Mouse (Mus musculus) midbrain, embryonic 11.5 days (tissue): Measurements from ENCODE around the gene Cenpl. TPM values are rescaled to one million over a fixed set of nuclear protein-coding genes. Genes with fewer than 3 reads are reported as not detected.

Experiments
- ATAC-seq: fragments of 200-750 bp; cut with Nextera tagmentation; 2 replicates; pipeline ENCODE4 v1.8.0; 2017; ENCODE audit warnings: moderate TSS enrichment, moderate library complexity; ENCODE audit not compliant: low FRiP score
- DNase-seq: peaks from one replicate; pipeline ENCODE4 v3.0.0; 2015; ENCODE audit warnings: low spot score; ENCODE audit errors: missing footprints
- H3K27ac ChIP-seq: fragments of 300-500 bp; sonication (generic); 2 replicates; pipeline ENCODE4 v1.5.1; 2014; ENCODE audit warnings: low read depth, low read length
- H3K27me3 ChIP-seq: fragments of 300-500 bp; sonication (generic); 2 replicates; pipeline ENCODE4 v1.6.1; 2014; ENCODE audit warnings: mild to moderate bottlenecking, low read length, moderate library complexity, mixed read lengths; ENCODE audit not compliant: control insufficient read depth, insufficient read depth
- H3K36me3 ChIP-seq: fragments of 300-500 bp; sonication (generic); 2 replicates; pipeline ENCODE4 v1.6.1; 2014; ENCODE audit warnings: mild to moderate bottlenecking, low read length, moderate library complexity, mixed read lengths; ENCODE audit not compliant: control insufficient read depth, insufficient read depth
- H3K4me1 ChIP-seq: fragments of 300-500 bp; sonication (generic); 2 replicates; pipeline ENCODE4 v1.6.1; 2014; ENCODE audit warnings: low read length; ENCODE audit not compliant: control insufficient read depth, insufficient read depth
- H3K4me2 ChIP-seq: fragments of 300-500 bp; sonication (generic); 2 replicates; pipeline ENCODE4 v1.6.1; 2014; ENCODE audit warnings: mild to moderate bottlenecking, moderate library complexity
- H3K4me3 ChIP-seq: fragments of 300-500 bp; sonication (generic); 2 replicates; pipeline ENCODE4 v1.5.1; 2014; ENCODE audit warnings: low read depth, low read length
- H3K9ac ChIP-seq: fragments of 300-500 bp; sonication (generic); 2 replicates; pipeline ENCODE4 v1.6.1; 2014; ENCODE audit warnings: low read length
- H3K9me3 ChIP-seq: fragments of 300-500 bp; sonication (generic); 2 replicates; pipeline ENCODE4 v1.6.1; 2016; ENCODE audit warnings: low read length; ENCODE audit not compliant: control insufficient read depth
- WGBS: fragments of 180-500 bp; shearing (Covaris S2); extraction: QIAGEN DNeasy Blood & Tissue Kit; methylation state at CpG from one replicate; pipeline ENCODE4 v1.1.7; 2014; 5-methylcytosine and 5-hydroxymethylcytosine counted together
- polyA plus RNA-seq: library from polyadenylated mRNA; unstranded; fragments of >200 nt; fragmentation: Nextera tagmentation; extraction: Ambion mirVana; gene quantifications from 2 replicates; pipeline ENCODE4 v1.2.1, GENCODE M21; 2014

Gene Cenpl
- polyA plus RNA-seq, 1 experiment from 2014 or later = 45.8 TPM

DNA sequence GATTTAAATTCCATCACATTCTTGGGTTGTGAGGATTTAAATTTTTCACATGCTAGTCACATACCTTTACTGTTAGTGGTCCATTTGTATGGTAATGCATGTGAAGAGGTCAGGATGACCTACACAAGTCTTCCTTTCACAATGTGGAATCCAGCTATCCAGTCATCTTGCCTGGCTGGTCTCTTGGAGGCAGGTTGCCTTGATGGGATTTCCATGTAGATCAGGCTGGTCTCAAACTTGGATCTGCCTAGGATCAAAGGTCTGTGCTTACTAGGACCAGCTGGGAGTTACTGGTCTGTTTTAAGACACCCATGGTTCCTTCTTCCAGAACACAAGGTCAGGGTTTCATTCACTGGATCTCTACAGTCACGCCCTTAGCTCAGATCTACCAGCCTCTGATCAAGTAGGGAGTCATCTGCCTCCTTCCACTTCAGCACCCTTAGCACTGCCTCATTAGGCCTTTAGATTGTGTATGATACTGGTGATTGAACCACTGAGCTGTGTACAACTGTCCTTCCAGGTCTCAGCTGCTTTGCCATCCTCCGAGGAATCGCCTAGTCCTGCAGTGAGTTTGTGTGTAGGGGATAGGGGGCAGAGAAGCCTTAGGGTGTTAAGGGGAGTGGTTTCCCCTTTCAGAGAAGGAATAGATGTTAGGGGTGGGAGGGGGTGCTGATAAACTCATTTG lies 30.6 kb upstream of the Cenpl start:
- peaks cover 8% of the 10 kb centered on the region; the same call in 1 of the 2 replicates for H3K36me3 ChIP-seq
- peak; percentile 14 for ATAC-seq
- no peaks in the 10 kb centered on the region for H3K9me3 ChIP-seq
- no peak overlapping the region for H3K9ac ChIP-seq
- H3K4me3 ChIP-seq = no peak overlapping the region
- 9% methylated on average over 3 of the region's 3 CpGs for WGBS
- peak overlapping the region; percentile 61 for H3K27ac ChIP-seq
- H3K27me3 ChIP-seq = no peaks in the 10 kb centered on the region
- DNase-seq = peak; percentile 90
- H3K4me1 ChIP-seq = peaks cover 12% of the 10 kb centered on the region
- no peak overlapping the region for H3K4me2 ChIP-seq

DNA sequence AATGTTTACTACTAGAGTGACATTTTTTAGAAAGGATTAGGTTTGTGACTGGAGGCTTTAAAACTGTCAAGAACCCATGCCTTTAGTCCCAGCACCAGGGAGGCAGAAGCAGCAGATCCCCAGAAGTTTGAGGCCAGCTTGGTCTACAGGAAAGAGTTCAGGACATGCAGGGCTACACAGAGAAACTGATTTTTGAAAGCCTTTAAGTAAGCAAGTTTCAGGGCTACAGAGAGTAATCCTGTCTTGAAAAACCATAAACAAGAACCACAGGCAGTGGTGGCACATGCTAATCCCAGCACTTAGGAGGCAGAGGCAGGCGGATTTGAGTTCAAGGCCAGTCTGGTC lies 30.1 kb upstream of the Cenpl start:
- ATAC-seq (no peak), DNase-seq (no peak)
- peak overlapping the region; percentile 61; the same call in 1 of the 2 replicates for H3K27ac ChIP-seq
- no peak overlapping the region for H3K4me3 ChIP-seq
- no peaks in the 10 kb centered on the region for H3K9me3 ChIP-seq
- no peak overlapping the region for H3K9ac ChIP-seq
- peaks cover 12% of the 10 kb centered on the region for H3K4me1 ChIP-seq
- H3K36me3 ChIP-seq = peaks cover 8% of the 10 kb centered on the region; the same call in 1 of the 2 replicates
- H3K27me3 ChIP-seq = no peaks in the 10 kb centered on the region
- 58% methylated on average over 1 of the region's 1 CpGs for WGBS
- no peak overlapping the region for H3K4me2 ChIP-seq

DNA sequence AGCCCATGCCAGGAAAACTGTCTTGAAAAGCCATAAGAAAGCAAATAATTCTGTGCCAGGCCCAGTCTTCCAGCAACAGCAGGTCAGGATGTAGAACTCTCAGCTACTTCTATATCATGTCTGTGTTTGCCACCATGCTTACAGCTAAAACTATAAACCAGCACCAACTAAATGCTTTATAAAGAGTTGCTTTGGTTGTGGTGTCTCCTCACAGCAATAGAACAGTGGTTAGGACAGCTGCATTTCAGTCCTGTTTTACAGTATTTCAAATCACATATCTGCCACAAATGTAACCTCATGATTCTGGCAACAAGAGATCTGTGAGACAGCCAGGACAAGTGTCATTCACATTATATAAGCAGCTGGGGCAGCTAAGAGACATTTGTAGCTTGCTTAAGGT lies 29.7 kb upstream of the Cenpl start:
- ATAC-seq (no peak), DNase-seq (peak; percentile 78)
- no peaks in the 10 kb centered on the region for H3K9me3 ChIP-seq
- H3K36me3 ChIP-seq = peaks cover 8% of the 10 kb centered on the region; the same call in 1 of the 2 replicates
- peaks cover 12% of the 10 kb centered on the region for H3K4me1 ChIP-seq
- no peak overlapping the region for H3K4me2 ChIP-seq
- no peak overlapping the region for H3K27ac ChIP-seq
- no peak overlapping the region for H3K4me3 ChIP-seq
- no peak overlapping the region for H3K9ac ChIP-seq
- no peaks in the 10 kb centered on the region for H3K27me3 ChIP-seq

DNA sequence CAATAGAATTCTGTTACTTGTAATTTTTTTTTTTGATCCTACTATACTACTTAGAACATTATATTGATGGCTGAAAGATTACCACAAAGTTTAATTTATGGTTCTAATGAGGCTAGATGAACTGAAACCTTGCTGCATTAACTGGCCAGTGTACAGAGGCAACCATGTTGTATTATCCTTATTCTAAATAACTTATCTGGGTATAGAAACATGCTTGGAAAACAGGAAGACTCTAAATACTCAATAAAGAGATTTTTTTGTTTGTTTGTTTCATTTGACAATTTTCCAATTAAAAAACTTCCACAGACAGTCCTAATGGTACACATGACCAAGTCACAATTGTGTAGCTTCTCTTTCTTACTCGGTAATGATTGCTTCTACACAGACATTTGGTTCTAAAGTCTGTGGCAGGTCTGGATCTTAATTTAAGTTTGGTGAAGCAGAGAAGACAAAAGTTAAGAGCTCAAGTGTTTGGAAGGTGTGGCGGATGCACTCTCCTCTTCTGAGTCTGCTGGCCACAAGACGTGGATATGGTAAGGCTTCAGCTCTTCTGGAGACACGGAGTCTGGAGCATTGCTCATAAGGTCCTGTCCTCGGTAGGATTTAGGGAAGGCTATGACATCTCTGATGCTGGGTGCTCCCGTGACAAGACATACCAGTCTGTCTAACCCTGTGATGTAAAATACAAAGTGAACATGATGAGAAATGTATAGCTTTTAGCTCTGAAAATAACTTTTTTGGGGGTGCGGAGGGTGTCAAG lies 29.1 kb upstream of the Cenpl start:
- 92% methylated on average over 7 of the region's 7 CpGs for WGBS
- no peak overlapping the region for H3K4me2 ChIP-seq
- peaks cover 9% of the 10 kb centered on the region; the same call in 1 of the 2 replicates for H3K36me3 ChIP-seq
- peaks cover 12% of the 10 kb centered on the region for H3K4me1 ChIP-seq
- ATAC-seq (no peak), DNase-seq (peak; percentile 72)
- H3K4me3 ChIP-seq = no peak overlapping the region
- H3K9ac ChIP-seq = no peak overlapping the region
- H3K27ac ChIP-seq = no peak overlapping the region
- H3K27me3 ChIP-seq = no peaks in the 10 kb centered on the region
- no peaks in the 10 kb centered on the region for H3K9me3 ChIP-seq

DNA sequence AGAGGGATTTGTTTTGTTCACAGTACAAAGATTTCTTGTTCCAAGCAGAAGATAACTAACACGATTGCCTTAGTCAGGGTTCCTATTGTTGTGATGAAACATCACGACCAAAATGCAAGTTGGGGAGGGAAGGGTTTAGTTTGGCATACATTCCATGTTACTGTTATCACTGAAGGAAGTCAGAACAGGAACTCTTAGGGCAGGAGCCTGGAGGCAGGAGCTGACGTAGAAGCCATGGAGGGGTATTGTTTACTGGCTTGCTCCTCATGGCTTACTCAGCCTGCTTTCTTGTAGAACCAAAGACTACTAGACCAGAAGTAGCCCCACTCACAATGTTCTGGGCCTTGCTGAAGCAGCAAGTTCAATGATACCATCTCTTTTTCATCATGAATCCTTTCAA lies 23.5 kb upstream of the Cenpl start:
- H3K27me3 ChIP-seq = no peaks in the 10 kb centered on the region
- H3K27ac ChIP-seq = no peak overlapping the region
- no peak overlapping the region for H3K9ac ChIP-seq
- WGBS = 83% methylated on average over 3 of the region's 3 CpGs
- H3K4me3 ChIP-seq = no peak overlapping the region
- no peak overlapping the region for H3K4me2 ChIP-seq
- no peaks in the 10 kb centered on the region for H3K9me3 ChIP-seq
- DNase-seq (peak; percentile 47), ATAC-seq (no peak)
- peaks cover 4% of the 10 kb centered on the region for H3K36me3 ChIP-seq
- H3K4me1 ChIP-seq = no peaks in the 10 kb centered on the region

GRCm38 (mm10) chr1:161057164-161057563 lies 13.3 kb upstream of the Cenpl start:
- no peaks in the 10 kb centered on the region for H3K36me3 ChIP-seq
- no peak for DNase-seq
- no peaks in the 10 kb centered on the region for H3K9me3 ChIP-seq
- H3K27ac ChIP-seq = no peak overlapping the region
- WGBS = 98% methylated on average over 1 of the region's 1 CpGs
- H3K4me2 ChIP-seq = no peak overlapping the region
- no peaks in the 10 kb centered on the region for H3K27me3 ChIP-seq
- H3K4me1 ChIP-seq = no peaks in the 10 kb centered on the region
- no peak overlapping the region for H3K4me3 ChIP-seq
- ATAC-seq = no peak
- H3K9ac ChIP-seq = no peak overlapping the region

GRCm38 (mm10) chr1:161063351-161063750 lies 7.2 kb upstream of the Cenpl start:
- DNase-seq (no peak), ATAC-seq (no peak)
- Histone ChIP-seq H3K4me2 (no peak overlapping the region), H3K4me3 (no peak overlapping the region), H3K4me1 (no peaks in the 10 kb centered on the region), H3K27ac (no peak overlapping the region), H3K9ac (no peak overlapping the region), H3K27me3 (no peaks in the 10 kb centered on the region), H3K9me3 (no peaks in the 10 kb centered on the region), H3K36me3 (no peaks in the 10 kb centered on the region)
- 84% methylated on average over 1 of the region's 1 CpGs for WGBS

GRCm38 (mm10) chr1:161071272-161071620 lies 733 bp downstream of the Cenpl start:
- Histone ChIP-seq H3K4me3 (peak overlapping the region; percentile 73), H3K36me3 (no peaks in the 10 kb centered on the region), H3K4me2 (peak overlapping the region; percentile 68), H3K9ac (peak overlapping the region; percentile 75), H3K27ac (no peak overlapping the region), H3K9me3 (no peaks in the 10 kb centered on the region), H3K4me1 (peaks cover 23% of the 10 kb centered on the region), H3K27me3 (no peaks in the 10 kb centered on the region)
- DNase-seq (no peak), ATAC-seq (no peak)
- under 1% methylated on average over 12 of the region's 12 CpGs for WGBS

- no peak overlapping the region for H3K4me2 ChIP-seq
Measured at GRCm38 (mm10) chr1:161076238-161076637, 5.7 kb downstream of the Cenpl start.

More at GRCm38 (mm10) chr1:161076238-161076637, 5.7 kb downstream of the Cenpl start:
- H3K27me3 ChIP-seq = no peaks in the 10 kb centered on the region
- H3K27ac ChIP-seq = no peak overlapping the region
- no peak for ATAC-seq
- H3K36me3 ChIP-seq = peaks cover 3% of the 10 kb centered on the region; the same call in 1 of the 2 replicates
- no peak overlapping the region for H3K4me3 ChIP-seq
- H3K9me3 ChIP-seq = no peaks in the 10 kb centered on the region
- peaks cover 20% of the 10 kb centered on the region for H3K4me1 ChIP-seq
- H3K9ac ChIP-seq = no peak overlapping the region
- DNase-seq = no peak
- WGBS = 94% methylated on average over 6 of the region's 6 CpGs
